Mouse (Mus musculus): ENCODE data around the gene Fryl.
"Not testable (repeated sequence)": the region's sequence is repeated elsewhere in the genome, so short reads cannot be mapped to it uniquely, and the experiment has no call there.

The Fryl gene

DNA sequence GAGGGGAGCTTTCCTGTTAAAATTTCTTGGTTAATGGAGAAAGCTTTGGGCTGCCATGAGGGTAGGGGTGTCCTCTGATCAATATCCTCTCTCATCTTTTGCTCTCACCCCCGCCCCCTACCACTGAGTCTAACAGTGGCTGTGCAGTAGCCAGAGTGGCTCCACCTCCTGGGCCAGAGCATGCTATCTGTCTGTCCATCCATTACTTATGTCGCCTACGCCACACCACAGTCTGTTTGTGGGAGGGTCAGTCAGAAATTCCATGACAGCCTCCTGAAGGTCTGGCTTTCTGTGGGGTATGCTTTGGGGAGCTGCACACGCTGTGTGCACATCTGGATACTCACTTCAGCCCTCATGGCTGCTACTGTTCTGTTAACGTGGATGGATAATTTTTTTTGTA, 174.9 kb downstream of the Fryl start:
- DNase-seq, result no peak

GRCm38 (mm10) chr5:73079801-73080200, 176.6 kb downstream of the Fryl start:
- DNase-seq, result no peak

- DNase-seq, result peak; percentile 63
Measured at GRCm38 (mm10) chr5:73071319-73071718, 185.1 kb downstream of the Fryl start.

DNA sequence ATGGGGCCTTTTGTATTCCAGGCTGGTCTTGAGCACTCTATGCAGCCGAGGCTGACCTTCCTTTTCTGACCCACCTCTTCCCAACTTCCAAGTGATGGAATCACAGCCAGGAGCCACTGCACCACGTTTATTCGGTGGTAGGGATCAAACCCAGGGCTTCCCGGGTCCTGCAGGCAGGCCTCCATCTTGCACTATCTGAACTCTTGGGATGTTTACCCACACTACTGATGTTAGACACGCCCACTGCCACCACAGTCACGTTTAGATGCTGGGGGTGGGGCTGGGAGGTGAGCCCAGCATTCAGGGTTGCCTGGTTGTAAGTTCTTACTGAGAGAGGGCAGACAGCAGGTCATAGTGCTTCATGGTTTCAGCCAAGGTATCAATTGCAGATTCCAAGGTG, 189.5 kb downstream of the Fryl start:
- DNase-seq, result no peak

DNA sequence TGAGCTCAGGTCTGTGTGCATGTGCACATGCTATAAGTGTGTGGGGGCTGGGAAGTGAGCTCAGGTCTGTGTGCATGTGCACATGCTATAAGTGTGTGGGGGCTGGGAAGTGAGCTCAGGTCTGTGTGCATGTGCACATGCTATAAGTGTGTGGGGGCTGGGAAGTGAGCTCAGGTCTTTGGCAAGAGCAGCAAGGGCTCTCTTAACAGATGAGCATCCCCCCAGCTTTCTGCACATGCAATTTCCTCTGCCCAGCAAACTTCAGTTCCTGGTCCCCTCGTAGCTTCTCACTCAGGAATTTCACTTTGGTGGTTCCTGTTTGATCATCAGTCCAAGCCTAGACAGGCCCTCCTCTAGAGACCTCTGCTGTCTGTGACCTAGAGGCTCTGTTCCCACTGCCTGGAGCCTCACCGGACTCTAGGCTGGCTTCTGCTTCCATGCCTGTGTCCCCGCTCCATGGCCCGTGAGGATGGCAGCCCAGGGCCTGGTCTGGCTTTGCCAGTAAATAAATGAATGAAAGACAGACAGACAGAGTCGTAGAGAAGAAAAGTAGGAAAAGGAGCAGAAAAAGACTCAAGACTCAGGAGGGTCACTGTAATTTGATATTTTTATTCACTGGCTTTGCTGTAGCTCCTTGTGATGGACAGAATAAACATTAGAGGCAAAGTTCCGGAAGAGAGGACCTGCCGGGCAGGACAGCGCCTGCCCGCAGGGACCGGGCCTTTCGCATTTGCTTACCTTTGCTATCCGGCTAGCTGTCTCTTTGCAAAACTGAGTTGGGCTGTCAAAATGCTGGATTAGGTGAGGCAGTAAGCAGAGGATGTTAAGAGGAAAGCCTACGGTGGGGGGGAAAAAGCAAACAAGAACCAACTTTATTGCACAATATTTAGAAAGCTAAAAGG, 192.4 kb downstream of the Fryl start:
- no peak for DNase-seq

GRCm38 (mm10) chr5:73061506-73062155, 194.8 kb downstream of the Fryl start:
- DNase-seq, result no peak

DNA sequence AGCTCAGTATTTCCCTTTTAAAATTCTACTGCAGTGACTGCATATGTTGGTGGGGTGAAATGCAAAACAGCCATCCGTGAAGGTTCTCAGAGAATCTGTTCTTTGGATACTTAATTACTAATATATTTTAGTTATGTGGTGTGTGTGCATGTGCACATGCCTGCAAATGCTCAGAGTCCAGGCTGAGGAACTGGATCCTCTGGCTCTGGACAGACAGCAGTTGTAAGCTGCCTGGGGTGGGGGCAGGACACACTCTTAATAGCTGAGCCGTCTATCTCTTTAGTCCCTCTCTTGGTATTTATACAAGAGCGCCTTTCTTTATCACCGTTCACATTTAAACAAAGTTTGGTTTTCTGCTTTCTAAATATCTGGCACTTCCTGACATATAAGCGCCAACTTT, 199.5 kb downstream of the Fryl start:
- no peak for DNase-seq

GRCm38 (mm10) chr5:73056457-73056856, 200.0 kb downstream of the Fryl start:
- DNase-seq, result no peak

GRCm38 (mm10) chr5:73053933-73054332, 202.5 kb downstream of the Fryl start:
- no peak for DNase-seq

- DNase-seq, result no peak
Measured at GRCm38 (mm10) chr5:73047651-73048245, 208.7 kb downstream of the Fryl start.

DNA sequence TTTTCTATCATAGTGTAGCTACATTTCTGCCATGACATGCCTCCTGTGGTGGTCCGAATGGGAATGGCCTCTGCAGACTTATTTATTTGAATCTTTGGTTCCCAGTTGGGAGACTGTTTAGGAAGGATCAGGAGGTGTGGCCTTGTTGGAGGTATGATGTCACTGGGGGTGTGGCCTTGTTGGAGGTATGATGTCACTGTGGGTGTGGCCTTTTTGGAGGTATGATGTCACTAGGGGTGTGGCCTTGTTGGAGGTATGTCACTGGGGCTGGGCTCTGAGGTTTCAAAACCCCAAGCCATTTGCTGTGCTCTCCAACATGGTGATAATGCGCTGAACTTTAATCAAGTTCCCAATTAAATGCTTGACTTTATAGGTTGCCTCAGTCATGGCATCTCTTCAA, 212.4 kb downstream of the Fryl start:
- DNase-seq, result no peak

DNA sequence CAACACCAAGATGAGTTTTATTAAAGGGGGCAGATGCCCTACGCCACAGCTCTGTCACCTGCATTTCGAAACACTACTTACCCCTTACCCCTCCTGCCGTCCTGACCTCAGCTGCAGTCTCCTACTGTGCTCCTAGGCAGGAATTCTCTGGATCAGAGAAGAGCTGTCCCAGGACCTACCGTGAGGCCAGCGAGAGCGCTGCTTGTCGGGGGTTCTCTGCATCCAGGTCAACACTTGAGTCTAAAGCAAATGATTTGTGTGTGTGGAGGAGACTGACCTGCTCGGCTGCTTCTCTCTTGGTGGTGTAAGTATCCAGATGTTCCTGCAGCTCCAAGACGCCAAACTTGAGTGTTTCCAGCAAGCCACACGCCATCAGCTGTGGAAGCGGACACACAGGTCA, 223.9 kb downstream of the Fryl start:
- DNase-seq, result no peak

- DNase-seq, result no peak
Measured at GRCm38 (mm10) chr5:73028646-73029045, 227.8 kb downstream of the Fryl start.

DNA sequence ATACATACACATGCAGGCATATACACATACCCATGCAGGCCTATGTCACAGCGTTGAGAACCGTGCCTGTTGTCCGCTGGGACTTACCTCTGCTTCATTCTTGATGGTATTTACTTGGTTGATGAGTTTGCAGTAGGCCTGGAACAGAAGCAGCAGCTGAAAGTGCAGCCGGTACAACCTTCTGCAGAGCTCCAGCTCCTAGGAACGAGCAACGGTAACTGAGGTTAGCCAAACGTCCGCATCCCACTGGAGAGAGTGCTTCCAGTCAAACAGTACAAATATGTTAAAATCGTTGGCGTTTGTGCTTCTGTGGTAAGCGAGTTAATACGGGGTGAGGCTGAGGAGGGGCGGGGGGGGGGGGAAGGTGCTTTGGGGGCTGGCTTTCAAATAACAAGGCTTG, 232.6 kb downstream of the Fryl start:
- no peak for DNase-seq

GRCm38 (mm10) chr5:73014745-73015144, 241.7 kb downstream of the Fryl start:
- no peak for DNase-seq

DNA sequence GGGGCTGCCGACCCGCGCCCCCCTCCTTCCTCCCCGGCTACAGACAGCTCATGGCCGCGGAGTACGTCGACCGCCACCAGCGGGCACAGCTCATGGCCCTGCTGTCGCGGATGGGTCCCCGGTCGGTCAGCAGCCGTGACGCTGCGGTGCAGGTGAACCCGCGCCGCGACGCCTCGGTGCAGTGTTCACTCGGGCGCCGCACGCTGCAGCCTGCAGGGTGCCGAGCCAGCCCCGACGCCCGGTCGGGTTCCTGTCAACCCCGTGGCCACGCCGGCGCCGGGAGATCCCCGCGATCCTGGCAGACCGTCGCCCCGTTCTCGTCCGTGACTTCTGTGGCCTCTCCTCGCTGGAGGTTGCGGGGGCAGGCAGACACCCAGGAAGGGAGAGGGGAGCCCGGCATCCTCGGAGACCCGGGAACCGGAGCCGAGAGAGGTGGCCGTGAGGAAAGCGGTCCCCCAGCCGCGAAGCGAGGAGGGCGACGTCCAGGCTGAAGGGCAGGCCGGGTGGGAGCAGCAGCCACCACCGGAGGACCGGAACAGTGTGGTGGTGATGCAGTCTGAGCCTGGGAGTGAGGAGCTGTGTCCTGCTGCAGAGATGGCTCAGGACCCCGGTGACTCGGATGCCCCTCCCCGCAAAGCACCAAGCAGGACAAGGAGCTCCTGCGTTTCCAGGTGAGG, 242.7 kb downstream of the Fryl start:
- DNase-seq, result not testable (repeated sequence)

DNA sequence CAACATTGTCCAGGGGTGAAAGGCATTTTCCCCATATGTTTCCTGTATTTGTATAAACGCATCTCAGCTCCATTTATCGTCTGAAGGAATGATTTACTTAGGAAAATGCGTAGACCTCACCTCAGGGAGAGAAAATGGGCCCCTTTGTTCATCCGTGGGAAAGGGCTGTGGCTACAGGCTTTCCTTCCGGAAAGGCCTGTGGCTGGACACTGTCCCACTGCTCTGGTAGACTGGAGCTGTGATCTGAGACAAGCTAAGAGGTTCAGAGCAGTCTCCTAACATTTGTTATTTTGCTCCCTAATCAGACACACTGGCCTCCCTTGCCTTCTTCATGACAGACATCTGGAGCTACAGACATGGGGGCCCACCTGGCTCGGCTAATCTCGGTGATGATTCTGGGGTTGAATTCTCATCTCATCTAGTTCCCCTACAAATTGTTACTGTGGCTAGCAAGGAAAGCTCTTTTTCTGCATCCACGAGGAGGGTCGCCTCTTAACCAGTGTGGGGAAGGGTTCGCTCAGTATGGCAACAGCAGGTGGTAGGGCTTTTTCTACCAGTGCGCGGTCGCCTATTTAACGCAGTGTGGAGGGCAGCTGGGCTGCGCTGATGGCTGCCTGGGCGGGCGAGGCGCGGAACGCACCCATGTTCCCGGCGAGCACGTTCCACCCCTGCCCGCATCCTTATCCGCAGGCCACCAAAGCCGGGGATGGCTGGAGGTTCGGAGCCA, 243.4 kb downstream of the Fryl start:
- not testable (repeated sequence) for DNase-seq

DNA sequence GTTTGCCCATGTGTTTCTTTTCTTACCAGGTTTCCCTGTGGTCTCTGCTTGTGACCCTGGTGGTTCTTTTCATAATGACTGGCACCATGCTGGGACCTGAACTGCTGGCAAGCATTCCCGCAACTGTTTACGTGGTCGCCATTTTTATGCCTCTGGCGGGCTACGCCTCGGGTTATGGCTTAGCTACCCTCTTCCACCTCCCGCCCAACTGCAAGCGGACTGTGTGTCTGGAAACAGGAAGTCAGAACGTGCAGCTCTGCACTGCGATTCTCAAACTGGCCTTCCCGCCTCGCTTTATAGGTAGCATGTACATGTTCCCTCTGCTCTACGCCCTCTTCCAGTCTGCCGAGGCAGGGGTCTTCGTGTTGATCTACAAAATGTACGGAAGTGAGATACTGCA, 244.6 kb downstream of the Fryl start:
- DNase-seq, result not testable (repeated sequence)

- not testable (repeated sequence) for DNase-seq
Measured at GRCm38 (mm10) chr5:73008230-73008629, 248.2 kb downstream of the Fryl start.

- no peak for DNase-seq
Measured at GRCm38 (mm10) chr5:73007582-73007959, 248.8 kb downstream of the Fryl start.

- DNase-seq, result no peak
Measured at GRCm38 (mm10) chr5:73006784-73007581, 249.4 kb downstream of the Fryl start, which contains the start of gene Slc10a4. Slc10a4 (plus strand) TSS chr5:73006883.

GRCm38 (mm10) chr5:73004046-73004445, 252.4 kb downstream of the Fryl start:
- DNase-seq, result no peak
